Mouse (Mus musculus) right cerebral cortex, adult 2 months (tissue): ENCODE measurements around the gene Nfkb1.

Source experiments
- DNase-seq, 2 experiments: peaks; one replicate each; pipeline ENCODE4 v3.0.0; 2021 to 2022; ENCODE audit warnings: low spot score in 2 of 2

Nfkb1 gene

DNA sequence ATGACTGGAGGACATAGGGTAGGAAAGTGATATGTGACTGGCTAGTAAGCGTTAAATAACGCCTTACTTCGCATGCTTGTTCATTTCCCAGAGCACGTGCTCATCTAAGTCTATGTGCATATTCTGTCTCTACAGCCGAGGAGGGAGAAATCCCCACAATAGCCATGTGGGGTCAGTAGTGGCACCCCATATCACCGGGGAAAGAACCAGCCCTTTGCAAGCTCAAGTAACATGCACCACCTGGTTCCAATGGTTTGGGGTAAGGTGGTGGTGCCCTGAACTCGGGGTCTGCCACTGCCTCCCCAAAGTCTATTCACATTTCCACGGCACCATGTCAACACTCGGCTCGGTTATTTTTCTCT, 60.3 kb downstream of the Nfkb1 start:
- peak in 1 of 2 experiments; percentile 14 for DNase-seq

DNA sequence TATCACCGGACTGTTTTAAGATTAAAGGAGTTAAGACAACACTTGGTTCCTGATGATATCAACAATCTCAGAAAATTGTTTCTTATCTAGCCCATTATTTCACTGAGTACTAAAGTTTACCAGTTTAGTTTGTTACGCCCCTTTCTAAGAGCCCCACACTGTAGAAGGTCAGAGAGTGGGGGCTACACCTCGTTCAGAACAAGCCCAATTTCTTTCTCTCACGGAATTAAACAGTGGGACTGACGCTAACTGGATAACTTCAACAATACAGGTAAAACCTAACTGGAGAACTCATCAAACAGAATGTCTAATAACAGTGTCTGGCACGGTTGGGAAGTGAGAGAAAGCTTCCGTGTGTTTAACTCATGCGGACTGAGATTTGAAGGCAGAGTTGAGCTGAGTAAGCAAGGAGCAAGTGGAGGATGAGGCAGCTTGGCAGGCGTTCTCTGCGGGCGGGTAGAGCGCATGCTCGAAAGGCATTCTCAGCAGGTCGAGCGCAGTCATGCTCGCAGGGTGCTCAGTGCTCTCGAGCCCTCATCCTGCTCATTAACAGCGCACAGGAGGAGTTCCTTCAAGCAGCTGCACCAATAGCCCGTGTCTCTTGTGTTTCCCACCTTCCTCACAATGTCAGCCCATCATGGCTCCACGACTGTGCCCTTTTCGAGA, 60.8 kb downstream of the Nfkb1 start:
- DNase-seq: peak; percentile 37 to 44

- no peak for DNase-seq
Observed at GRCm38 (mm10) chr3:135629830-135630355, 61.5 kb downstream of the Nfkb1 start.

- no peak for DNase-seq
Observed at GRCm38 (mm10) chr3:135628706-135629169, 62.6 kb downstream of the Nfkb1 start.

- no peak for DNase-seq
Observed at GRCm38 (mm10) chr3:135628000-135628705, 63.2 kb downstream of the Nfkb1 start.

DNA sequence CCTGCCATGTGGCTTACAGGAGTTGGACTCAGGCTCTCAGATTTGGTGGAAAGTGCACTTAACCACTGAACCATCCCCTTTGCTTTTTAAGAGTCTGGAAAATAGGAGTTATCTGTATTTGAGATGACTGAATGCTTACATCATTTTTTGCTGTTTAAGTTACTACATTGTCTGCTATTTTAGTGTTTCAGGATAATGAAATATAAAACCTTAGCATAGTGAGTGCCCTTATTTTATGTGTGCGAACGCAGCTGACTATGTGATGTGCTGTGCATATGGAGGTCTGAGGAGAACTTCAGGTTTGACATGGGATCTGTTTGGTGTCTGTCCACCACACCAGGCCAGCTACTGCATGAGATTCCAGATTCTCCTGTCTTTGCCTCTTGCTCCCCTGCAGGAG, 66.1 kb downstream of the Nfkb1 start:
- DNase-seq: no peak

- DNase-seq: no peak
Observed at GRCm38 (mm10) chr3:135616730-135617129, 74.6 kb downstream of the Nfkb1 start.

DNA sequence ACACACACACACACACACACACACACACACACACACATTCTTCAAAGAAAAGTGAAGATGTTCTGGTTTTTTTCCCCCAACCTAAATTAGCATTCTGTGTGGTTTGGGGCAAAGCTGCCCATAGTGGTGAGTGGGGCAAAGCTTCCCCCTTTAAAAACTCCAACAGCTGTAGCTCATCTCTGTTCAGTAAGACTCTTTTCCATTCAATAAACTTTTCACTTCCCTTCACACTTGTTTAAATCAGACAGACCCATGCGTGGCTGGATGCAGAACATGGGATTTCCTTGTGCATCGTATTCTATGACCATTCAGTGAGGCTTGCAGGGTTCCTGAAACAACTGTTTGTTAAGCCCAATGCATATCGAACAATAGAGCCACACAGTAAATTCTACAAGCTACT, 77.0 kb downstream of the Nfkb1 start:
- DNase-seq: no peak

DNA sequence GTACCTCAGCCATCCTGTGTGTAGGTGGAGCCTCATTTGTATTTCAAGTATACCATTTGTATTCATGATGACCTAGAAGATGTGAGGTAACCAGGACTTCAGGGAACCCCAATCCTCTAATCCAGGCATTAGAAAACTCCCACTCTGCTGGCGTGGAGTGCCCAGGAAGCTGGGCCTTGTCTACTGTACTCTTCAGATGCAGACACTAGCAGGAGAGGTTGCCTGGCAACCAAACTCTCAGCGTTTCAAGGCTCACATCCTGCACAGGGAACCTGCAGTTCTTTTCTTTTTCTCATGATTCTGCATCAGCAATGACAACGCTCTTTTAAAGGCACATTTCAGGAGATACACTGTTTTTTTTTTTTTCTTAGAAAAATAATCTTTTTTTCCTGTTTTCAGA, 81.1 kb downstream of the Nfkb1 start:
- DNase-seq: peak; percentile 69 to 78

DNA sequence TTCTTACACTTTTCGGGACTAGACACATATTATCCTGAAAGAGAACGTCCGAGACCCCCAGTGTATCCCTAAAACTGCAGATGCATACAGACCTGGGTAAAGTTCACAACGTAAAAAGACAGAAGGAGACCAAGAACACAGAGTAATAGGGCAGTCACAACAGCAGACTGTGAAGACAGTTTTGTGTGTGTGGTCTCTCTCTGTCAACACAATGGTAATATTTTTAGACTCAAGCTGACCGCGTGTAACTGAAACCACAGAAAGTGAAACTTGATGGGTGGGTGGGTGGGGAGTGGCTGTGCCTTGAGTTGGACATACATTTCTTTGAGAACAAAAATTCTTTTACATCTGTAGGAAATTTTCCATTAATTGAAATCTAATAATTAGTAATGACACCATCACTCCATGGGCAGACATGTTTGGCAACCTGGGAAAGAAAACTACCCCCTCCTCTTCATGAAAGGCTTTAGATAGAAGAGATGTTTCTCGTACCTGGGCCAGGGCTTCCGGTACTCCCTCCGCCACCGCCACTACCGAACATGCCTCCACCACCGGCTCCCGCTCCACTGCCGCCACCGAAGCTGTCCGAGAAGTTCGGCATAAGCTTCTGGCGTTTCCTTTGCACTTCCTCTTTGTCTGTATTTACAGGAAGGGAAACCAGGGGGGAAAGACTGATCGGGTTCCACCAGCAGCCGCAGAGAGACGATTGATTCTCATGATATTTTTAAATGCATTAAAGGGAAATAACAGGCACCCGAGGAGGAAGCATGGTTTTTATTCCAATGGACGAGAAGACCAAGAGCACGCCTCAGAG, 83.5 kb downstream of the Nfkb1 start:
- no peak for DNase-seq

- DNase-seq: peak in 1 of 2 experiments; percentile 36
Observed at GRCm38 (mm10) chr3:135607021-135607420, 84.3 kb downstream of the Nfkb1 start.

- DNase-seq: no peak
Observed at GRCm38 (mm10) chr3:135606592-135606991, 84.8 kb downstream of the Nfkb1 start.

DNA sequence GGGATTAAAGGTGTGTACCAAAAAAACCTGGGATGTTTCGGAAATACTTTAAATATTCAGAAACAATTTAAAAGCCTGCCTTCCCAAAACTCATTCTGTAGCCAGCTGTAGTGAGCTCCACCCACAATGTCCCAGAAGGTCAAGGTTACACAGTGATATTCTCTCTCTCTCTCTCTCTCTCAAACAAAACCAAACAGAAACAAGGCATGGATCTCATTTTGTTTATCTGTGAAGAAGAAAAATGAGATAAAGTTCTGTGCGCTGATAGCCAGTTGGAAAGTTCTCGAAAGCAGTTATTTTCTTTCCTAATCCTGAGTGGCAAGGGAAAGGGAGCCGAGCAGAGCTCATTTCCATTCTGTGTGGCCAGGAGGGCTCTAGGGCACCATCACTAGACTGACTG, 85.9 kb downstream of the Nfkb1 start:
- no peak for DNase-seq

DNA sequence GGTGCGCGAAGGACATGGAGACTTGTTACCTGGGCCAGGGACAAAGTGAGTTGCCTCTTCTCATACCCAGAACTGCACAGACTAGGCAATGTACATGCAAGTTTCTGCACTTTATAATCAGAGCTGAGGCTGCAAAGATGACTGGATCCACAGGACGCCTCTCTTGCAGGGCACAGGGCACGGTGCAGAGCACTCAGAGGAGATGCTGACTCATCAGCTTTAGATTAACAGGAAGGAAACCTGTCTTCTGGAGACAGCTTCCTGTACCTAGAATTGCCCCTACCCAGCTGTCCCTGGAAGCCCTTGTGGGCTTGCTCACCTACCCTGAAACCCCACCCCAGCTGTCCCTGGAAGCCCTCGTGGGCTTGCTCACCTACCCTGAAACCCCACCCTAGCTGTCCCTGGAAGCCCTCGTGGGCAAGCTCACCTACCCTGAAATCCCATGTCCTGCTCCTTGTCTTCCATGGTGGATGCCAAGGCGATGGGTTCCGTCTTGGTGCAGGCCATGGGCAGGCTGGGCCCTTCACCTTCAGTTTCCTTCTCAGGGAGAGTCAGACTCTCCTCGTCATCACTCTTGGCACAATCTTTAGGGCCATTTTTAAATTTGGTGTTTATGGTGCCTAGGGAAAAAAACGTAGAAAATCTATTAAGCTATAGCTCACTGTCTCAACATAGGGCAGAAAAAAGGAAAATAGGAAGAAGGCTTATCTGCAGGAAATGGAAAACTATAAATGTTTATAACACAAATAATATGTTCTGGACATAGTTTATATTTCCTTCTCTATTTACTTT, 86.5 kb downstream of the Nfkb1 start:
- no peak for DNase-seq

DNA sequence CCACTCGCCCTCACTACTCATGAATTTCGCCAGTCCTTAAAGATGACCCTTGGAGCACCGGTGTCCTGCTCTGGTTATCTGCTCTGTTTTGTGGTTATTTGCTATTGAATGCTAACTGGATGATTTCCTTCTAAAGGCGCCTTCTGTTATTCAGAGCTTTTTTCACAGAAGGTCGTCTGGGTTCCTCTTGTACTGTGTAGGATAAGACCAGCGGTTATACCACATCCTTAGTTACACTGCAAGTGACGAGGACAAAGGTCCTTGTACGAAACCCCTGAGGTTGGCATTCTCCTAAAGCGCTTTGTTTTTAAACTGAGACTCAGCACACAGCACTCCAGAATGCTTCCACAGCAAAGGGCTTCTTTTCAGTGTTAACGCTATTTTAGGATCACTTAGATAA, 88.6 kb downstream of the Nfkb1 start:
- no peak for DNase-seq

DNA sequence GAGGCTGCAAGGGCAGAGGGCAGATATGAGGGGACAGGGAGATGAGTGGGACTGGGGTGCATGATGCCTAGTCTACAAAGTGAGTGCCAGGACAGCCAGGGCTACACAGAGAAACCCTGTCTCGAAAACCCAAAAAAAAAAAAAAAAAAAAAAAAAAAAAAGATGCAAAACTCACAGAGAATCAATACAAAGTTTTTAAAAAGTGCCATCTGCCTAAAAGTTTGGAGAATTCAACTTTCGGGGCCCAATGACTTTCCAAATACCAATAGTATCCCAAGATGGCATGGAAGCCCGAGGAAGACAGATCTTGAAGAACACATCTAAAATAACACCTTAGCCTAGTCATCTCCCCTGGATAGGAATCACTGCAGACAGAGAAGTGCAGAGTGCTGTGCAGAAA, 93.0 kb downstream of the Nfkb1 start:
- no peak for DNase-seq

- DNase-seq: no peak
Observed at GRCm38 (mm10) chr3:135597014-135597413, 94.3 kb downstream of the Nfkb1 start.

- DNase-seq: no peak
Observed at GRCm38 (mm10) chr3:135594238-135594917, 97.0 kb downstream of the Nfkb1 start.

- DNase-seq: no peak
Observed at GRCm38 (mm10) chr3:135592011-135592410, 99.3 kb downstream of the Nfkb1 start.

GRCm38 (mm10) chr3:135591376-135591775, 100.0 kb downstream of the Nfkb1 start:
- DNase-seq: no peak

- DNase-seq: no peak
Observed at GRCm38 (mm10) chr3:135590471-135590870, 100.9 kb downstream of the Nfkb1 start.
